Mouse (Mus musculus): ENCODE measurements around the gene Spns2. TPM values are rescaled to one million over a fixed set of nuclear protein-coding genes. Genes with fewer than 3 reads are reported as not detected.
A peak's percentile ranks its signal among the peaks of the same experiment; 100 is the strongest.

Spns2 gene
- polyA plus RNA-seq, 1 experiment from 2014 or later = 5.7 TPM

- Histone ChIP-seq H3K36me3 (ENCODE audit: control insufficient read depth, insufficient read depth, low read length) (no peaks in the 10 kb centered on the region), H3K4me2 (ENCODE audit: low read depth, low read length) (peak overlapping the region; percentile 44), H3K27ac (ENCODE audit: low read length) (no peak overlapping the region), H3K4me1 (ENCODE audit: control insufficient read depth, insufficient read depth, low read length) (no peaks in the 10 kb centered on the region), H3K4me3 (replicated peaks; ENCODE audit: low read length) (0 out of 2 replicates have a peak overlapping the region, but pooled peaks have one; percentile 14), H3K9me3 (replicated peaks; ENCODE audit: control insufficient read depth, low read length) (no peaks in the 10 kb centered on the region), H3K9ac (ENCODE audit: low read length) (no peak overlapping the region; the same call in 1 of the 2 replicates), H3K27me3 (ENCODE audit: control insufficient read depth, insufficient read depth, low read length) (no peaks in the 10 kb centered on the region)
- whole genome bisulfite sequencing = 47% methylated on average over 7 of the region's 7 CpGs
- ATAC-seq (ENCODE audit: insufficient read depth, low FRiP score) = peak; percentile 60; the same call in 1 of the 2 replicates
Observed at GRCm38 (mm10) chr11:72429288-72429690, 60.4 kb downstream of the Spns2 start.

DNA sequence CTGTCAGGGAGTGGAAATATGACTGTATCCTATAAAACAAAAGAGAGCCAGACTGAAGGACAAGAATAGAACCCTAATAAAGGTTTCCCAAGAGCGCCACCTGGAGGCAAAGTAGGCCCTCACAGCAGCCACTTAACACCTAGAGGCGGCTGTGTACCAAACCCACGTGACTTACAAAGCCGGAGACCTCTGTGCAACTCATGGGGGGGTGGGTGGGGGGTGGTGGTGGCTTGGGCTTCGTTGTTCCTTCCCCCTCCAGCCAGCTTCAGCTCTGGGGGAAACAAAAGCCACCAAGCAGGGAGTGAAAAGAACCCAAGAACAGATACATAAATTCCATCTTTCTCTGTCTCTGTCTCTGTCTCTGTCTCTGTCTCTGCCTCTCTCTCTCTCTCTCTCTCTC, 61.0 kb downstream of the Spns2 start:
- 1% methylated on average over 5 of the region's 5 CpGs for WGBS
- peak; percentile 60; the same call in 1 of the 2 replicates for ATAC-seq (ENCODE audit: insufficient read depth, low FRiP score)
- H3K4me3 ChIP-seq (replicated peaks; ENCODE audit: low read length) = no peak overlapping the region
- H3K4me2 ChIP-seq (ENCODE audit: low read depth, low read length) = peak overlapping the region; percentile 44
- H3K4me1 ChIP-seq (ENCODE audit: control insufficient read depth, insufficient read depth, low read length) = no peaks in the 10 kb centered on the region
- no peaks in the 10 kb centered on the region for H3K27me3 ChIP-seq (ENCODE audit: control insufficient read depth, insufficient read depth, low read length)
- H3K36me3 ChIP-seq (ENCODE audit: control insufficient read depth, insufficient read depth, low read length) = no peaks in the 10 kb centered on the region
- no peak overlapping the region for H3K27ac ChIP-seq (ENCODE audit: low read length)
- H3K9ac ChIP-seq (ENCODE audit: low read length) = no peak overlapping the region
- no peaks in the 10 kb centered on the region for H3K9me3 ChIP-seq (replicated peaks; ENCODE audit: control insufficient read depth, low read length)

DNA sequence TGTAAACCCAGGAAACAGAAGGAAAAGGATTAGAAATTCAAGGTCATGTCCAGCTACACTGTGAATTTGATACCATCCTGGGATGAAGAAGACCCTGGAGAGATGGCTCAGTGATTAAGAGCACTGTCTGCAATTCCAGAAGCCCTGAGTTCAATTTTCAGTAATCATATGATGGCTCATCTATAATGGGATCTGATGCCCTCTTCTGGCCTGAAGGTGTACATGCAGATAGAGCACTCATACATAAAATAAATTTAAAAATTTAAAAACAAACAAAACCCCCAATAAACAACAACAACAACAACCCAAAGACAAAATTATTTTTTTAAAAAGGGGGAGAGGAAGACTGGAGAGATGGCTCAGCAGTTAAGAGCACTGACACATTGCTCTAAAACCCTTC, 62.8 kb downstream of the Spns2 start:
- H3K4me2 ChIP-seq (ENCODE audit: low read depth, low read length) = no peak overlapping the region
- H3K9me3 ChIP-seq (replicated peaks; ENCODE audit: control insufficient read depth, low read length) = no peaks in the 10 kb centered on the region
- H3K4me1 ChIP-seq (ENCODE audit: control insufficient read depth, insufficient read depth, low read length) = no peaks in the 10 kb centered on the region
- no peak overlapping the region for H3K4me3 ChIP-seq (replicated peaks; ENCODE audit: low read length)
- no peak overlapping the region for H3K9ac ChIP-seq (ENCODE audit: low read length)
- no peak for ATAC-seq (ENCODE audit: insufficient read depth, low FRiP score)
- H3K36me3 ChIP-seq (ENCODE audit: control insufficient read depth, insufficient read depth, low read length) = no peaks in the 10 kb centered on the region
- H3K27ac ChIP-seq (ENCODE audit: low read length) = no peak overlapping the region
- no peaks in the 10 kb centered on the region for H3K27me3 ChIP-seq (ENCODE audit: control insufficient read depth, insufficient read depth, low read length)

- H3K27me3 ChIP-seq (ENCODE audit: control insufficient read depth, insufficient read depth, low read length) = no peaks in the 10 kb centered on the region
- no peak overlapping the region for H3K27ac ChIP-seq (ENCODE audit: low read length)
- no peak overlapping the region for H3K4me2 ChIP-seq (ENCODE audit: low read depth, low read length)
- H3K4me1 ChIP-seq (ENCODE audit: control insufficient read depth, insufficient read depth, low read length) = no peaks in the 10 kb centered on the region
- no peaks in the 10 kb centered on the region for H3K36me3 ChIP-seq (ENCODE audit: control insufficient read depth, insufficient read depth, low read length)
- no peak for ATAC-seq (ENCODE audit: insufficient read depth, low FRiP score)
- no peak overlapping the region for H3K4me3 ChIP-seq (replicated peaks; ENCODE audit: low read length)
- no peaks in the 10 kb centered on the region for H3K9me3 ChIP-seq (replicated peaks; ENCODE audit: control insufficient read depth, low read length)
- H3K9ac ChIP-seq (ENCODE audit: low read length) = no peak overlapping the region
Observed at GRCm38 (mm10) chr11:72425201-72425600, 64.5 kb downstream of the Spns2 start.

- no peaks in the 10 kb centered on the region for H3K4me1 ChIP-seq (ENCODE audit: control insufficient read depth, insufficient read depth, low read length)
- no peak overlapping the region for H3K27ac ChIP-seq (ENCODE audit: low read length)
- no peak overlapping the region for H3K9ac ChIP-seq (ENCODE audit: low read length)
- H3K4me3 ChIP-seq (replicated peaks; ENCODE audit: low read length) = no peak overlapping the region
- no peak overlapping the region for H3K4me2 ChIP-seq (ENCODE audit: low read depth, low read length)
- H3K9me3 ChIP-seq (replicated peaks; ENCODE audit: control insufficient read depth, low read length) = no peaks in the 10 kb centered on the region
- no peaks in the 10 kb centered on the region for H3K36me3 ChIP-seq (ENCODE audit: control insufficient read depth, insufficient read depth, low read length)
- 74% methylated on average over 4 of the region's 4 CpGs for WGBS
- no peak for ATAC-seq (ENCODE audit: insufficient read depth, low FRiP score)
- no peaks in the 10 kb centered on the region for H3K27me3 ChIP-seq (ENCODE audit: control insufficient read depth, insufficient read depth, low read length)
Observed at GRCm38 (mm10) chr11:72423686-72424085, 66.0 kb downstream of the Spns2 start.

DNA sequence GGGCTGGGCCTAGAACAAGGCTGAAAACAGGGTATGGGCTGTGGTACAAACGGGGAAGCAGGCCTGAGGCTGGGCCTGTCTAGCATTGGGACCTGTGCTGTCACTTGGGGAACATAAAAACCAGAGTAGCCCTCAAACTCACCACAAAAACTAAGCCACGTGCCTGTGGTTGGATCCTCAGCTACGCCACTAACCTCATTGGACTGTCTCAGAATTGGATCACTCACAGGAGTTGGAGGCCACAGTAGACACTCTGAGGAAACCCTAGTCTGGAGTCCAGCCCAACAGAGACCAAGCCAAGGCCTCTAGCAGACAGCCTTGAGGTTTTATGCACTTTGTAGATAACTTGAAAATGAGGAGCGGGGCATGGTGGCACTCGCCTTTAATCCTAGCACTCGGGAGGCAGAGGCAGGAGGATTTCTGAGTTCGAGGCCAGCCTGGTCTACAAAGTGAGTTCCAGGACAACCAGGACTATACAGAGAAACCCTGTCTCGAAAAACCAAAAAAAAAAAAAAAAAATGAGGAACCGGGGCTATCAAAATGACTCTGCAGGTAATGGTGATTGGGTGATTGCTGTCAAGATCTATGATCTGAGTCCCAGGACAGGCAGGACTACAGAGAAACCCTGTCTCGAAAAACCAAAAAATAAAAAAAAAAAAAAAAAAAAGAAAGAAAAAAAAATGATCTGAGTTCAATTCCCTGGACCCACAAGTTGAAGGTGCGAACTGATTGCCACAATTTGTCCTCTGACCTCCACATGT, 68.0 kb downstream of the Spns2 start:
- ATAC-seq (ENCODE audit: insufficient read depth, low FRiP score) = no peak
- Histone ChIP-seq H3K4me1 (ENCODE audit: control insufficient read depth, insufficient read depth, low read length) (no peaks in the 10 kb centered on the region), H3K4me3 (replicated peaks; ENCODE audit: low read length) (no peak overlapping the region), H3K4me2 (ENCODE audit: low read depth, low read length) (no peak overlapping the region), H3K9me3 (replicated peaks; ENCODE audit: control insufficient read depth, low read length) (no peaks in the 10 kb centered on the region), H3K27me3 (ENCODE audit: control insufficient read depth, insufficient read depth, low read length) (no peaks in the 10 kb centered on the region), H3K9ac (ENCODE audit: low read length) (no peak overlapping the region), H3K27ac (ENCODE audit: low read length) (no peak overlapping the region), H3K36me3 (ENCODE audit: control insufficient read depth, insufficient read depth, low read length) (no peaks in the 10 kb centered on the region)
- 87% methylated on average over 11 of the region's 11 CpGs for WGBS

GRCm38 (mm10) chr11:72420460-72421122, 69.1 kb downstream of the Spns2 start:
- Histone ChIP-seq H3K4me1 (ENCODE audit: control insufficient read depth, insufficient read depth, low read length) (no peaks in the 10 kb centered on the region), H3K27ac (ENCODE audit: low read length) (no peak overlapping the region), H3K9me3 (replicated peaks; ENCODE audit: control insufficient read depth, low read length) (no peaks in the 10 kb centered on the region), H3K27me3 (ENCODE audit: control insufficient read depth, insufficient read depth, low read length) (no peaks in the 10 kb centered on the region), H3K4me3 (replicated peaks; ENCODE audit: low read length) (no peak overlapping the region), H3K9ac (ENCODE audit: low read length) (no peak overlapping the region), H3K36me3 (ENCODE audit: control insufficient read depth, insufficient read depth, low read length) (no peaks in the 10 kb centered on the region), H3K4me2 (ENCODE audit: low read depth, low read length) (no peak overlapping the region)
- 79% methylated on average over 6 of the region's 6 CpGs for WGBS
- ATAC-seq (ENCODE audit: insufficient read depth, low FRiP score) = no peak

- no peak for ATAC-seq (ENCODE audit: insufficient read depth, low FRiP score)
- H3K9me3 ChIP-seq (replicated peaks; ENCODE audit: control insufficient read depth, low read length) = no peaks in the 10 kb centered on the region
- H3K27me3 ChIP-seq (ENCODE audit: control insufficient read depth, insufficient read depth, low read length) = no peaks in the 10 kb centered on the region
- H3K4me2 ChIP-seq (ENCODE audit: low read depth, low read length) = no peak overlapping the region
- WGBS = 88% methylated on average over 6 of the region's 6 CpGs
- no peak overlapping the region for H3K4me3 ChIP-seq (replicated peaks; ENCODE audit: low read length)
- H3K36me3 ChIP-seq (ENCODE audit: control insufficient read depth, insufficient read depth, low read length) = no peaks in the 10 kb centered on the region
- no peaks in the 10 kb centered on the region for H3K4me1 ChIP-seq (ENCODE audit: control insufficient read depth, insufficient read depth, low read length)
- no peak overlapping the region for H3K9ac ChIP-seq (ENCODE audit: low read length)
- no peak overlapping the region for H3K27ac ChIP-seq (ENCODE audit: low read length)
Observed at GRCm38 (mm10) chr11:72419006-72419405, 70.7 kb downstream of the Spns2 start.

DNA sequence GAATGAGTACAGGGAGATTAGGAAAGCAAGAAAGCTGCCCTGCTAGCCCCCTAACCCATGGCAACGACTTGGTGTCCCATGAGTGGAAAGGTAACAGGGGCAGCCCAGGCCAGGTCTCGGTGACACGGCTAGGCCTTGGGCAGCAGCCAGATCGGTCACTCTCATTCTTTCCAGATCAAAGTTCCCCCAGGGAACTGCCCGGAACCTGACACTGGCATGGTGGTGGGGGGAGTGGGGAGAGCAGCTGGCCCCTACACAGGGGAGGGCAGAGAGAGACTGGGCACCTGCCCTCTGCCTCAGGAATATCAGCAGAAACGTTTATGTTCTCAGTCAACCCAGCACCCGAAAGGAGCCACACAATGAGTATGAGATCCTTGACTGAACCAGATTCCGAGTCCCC, 71.5 kb downstream of the Spns2 start:
- H3K27me3 ChIP-seq (ENCODE audit: control insufficient read depth, insufficient read depth, low read length) = no peaks in the 10 kb centered on the region
- no peak overlapping the region for H3K4me3 ChIP-seq (replicated peaks; ENCODE audit: low read length)
- H3K9me3 ChIP-seq (replicated peaks; ENCODE audit: control insufficient read depth, low read length) = no peaks in the 10 kb centered on the region
- no peak overlapping the region for H3K4me2 ChIP-seq (ENCODE audit: low read depth, low read length)
- H3K4me1 ChIP-seq (ENCODE audit: control insufficient read depth, insufficient read depth, low read length) = peaks cover 1% of the 10 kb centered on the region
- no peak overlapping the region for H3K27ac ChIP-seq (ENCODE audit: low read length)
- H3K9ac ChIP-seq (ENCODE audit: low read length) = no peak overlapping the region
- 54% methylated on average over 8 of the region's 8 CpGs for WGBS
- no peak for ATAC-seq (ENCODE audit: insufficient read depth, low FRiP score)
- H3K36me3 ChIP-seq (ENCODE audit: control insufficient read depth, insufficient read depth, low read length) = no peaks in the 10 kb centered on the region

All from stomach, embryonic 16.5 days (tissue).